Mouse (Mus musculus): Measurements from ENCODE around the gene Cacna1c. TPM values are rescaled to one million over a fixed set of nuclear protein-coding genes. Genes with fewer than 3 reads are reported as not detected.
A peak's percentile ranks its signal among the peaks of the same experiment; 100 is the strongest.

The Cacna1c gene
- polyA plus RNA-seq, 1 experiment from 2014 or later = 4.8 TPM

- TF ChIP-seq CTCF (IDR thresholded peaks at IDR 0.05) = peak; percentile 58
- TF ChIP-seq EP300 (IDR thresholded peaks at IDR 0.05) = no peak
- peaks cover 5% of the 10 kb centered on the region; the same call in 1 of the 2 replicates for H3K36me3 ChIP-seq (ENCODE audit: insufficient read depth, low read length)
- no peaks in the 10 kb centered on the region for H3K27me3 ChIP-seq (replicated peaks; ENCODE audit: insufficient read depth, low read length)
- ATAC-seq (no peak), DNase-seq (ENCODE audit: low spot score) (peak; percentile 13)
- H3K9me3 ChIP-seq (ENCODE audit: low read length) = no peaks in the 10 kb centered on the region
- H3K4me1 ChIP-seq (ENCODE audit: insufficient read depth, low read depth, low read length) = no peaks in the 10 kb centered on the region
- no peak overlapping the region for H3K9ac ChIP-seq (replicated peaks; ENCODE audit: low read depth)
- H3K27ac ChIP-seq (ENCODE audit: low read length) = no peak overlapping the region
- WGBS = 48% methylated on average over 4 of the region's 4 CpGs
- H3K4me2 ChIP-seq (replicated peaks; ENCODE audit: low read depth, low read length) = no peak overlapping the region
- no peak overlapping the region for H3K4me3 ChIP-seq (ENCODE audit: low read depth, low read length)
These were observed 570.0 kb downstream of the Cacna1c start for GRCm38 (mm10) chr6:118626246-118626645.

GRCm38 (mm10) chr6:118623609-118624008 lies 572.6 kb downstream of the Cacna1c start:
- no peaks in the 10 kb centered on the region for H3K9me3 ChIP-seq (ENCODE audit: low read length)
- peaks cover 5% of the 10 kb centered on the region; the same call in 1 of the 2 replicates for H3K36me3 ChIP-seq (ENCODE audit: insufficient read depth, low read length)
- H3K4me3 ChIP-seq (ENCODE audit: low read depth, low read length) = no peak overlapping the region
- H3K27me3 ChIP-seq (replicated peaks; ENCODE audit: insufficient read depth, low read length) = no peaks in the 10 kb centered on the region
- H3K27ac ChIP-seq (ENCODE audit: low read length) = no peak overlapping the region
- no peaks in the 10 kb centered on the region for H3K4me1 ChIP-seq (ENCODE audit: insufficient read depth, low read depth, low read length)
- DNase-seq (ENCODE audit: low spot score) = no peak
- no peak overlapping the region for H3K4me2 ChIP-seq (replicated peaks; ENCODE audit: low read depth, low read length)
- H3K9ac ChIP-seq (replicated peaks; ENCODE audit: low read depth) = no peak overlapping the region
- ATAC-seq = no peak
- TF ChIP-seq EP300 (IDR thresholded peaks at IDR 0.05) = no peak
- no peak for TF ChIP-seq CTCF (IDR thresholded peaks at IDR 0.05)
- 86% methylated on average over 3 of the region's 3 CpGs for WGBS

GRCm38 (mm10) chr6:118621866-118622265 lies 574.4 kb downstream of the Cacna1c start:
- no peaks in the 10 kb centered on the region for H3K27me3 ChIP-seq (replicated peaks; ENCODE audit: insufficient read depth, low read length)

GRCm38 (mm10) chr6:118621406-118621805 lies 574.8 kb downstream of the Cacna1c start:
- Histone ChIP-seq H3K4me3 (ENCODE audit: low read depth, low read length) (no peak overlapping the region), H3K27me3 (replicated peaks; ENCODE audit: insufficient read depth, low read length) (no peaks in the 10 kb centered on the region), H3K27ac (ENCODE audit: low read length) (no peak overlapping the region), H3K9ac (replicated peaks; ENCODE audit: low read depth) (no peak overlapping the region), H3K36me3 (ENCODE audit: insufficient read depth, low read length) (peaks cover 5% of the 10 kb centered on the region; the same call in 1 of the 2 replicates), H3K4me1 (ENCODE audit: insufficient read depth, low read depth, low read length) (no peaks in the 10 kb centered on the region), H3K4me2 (replicated peaks; ENCODE audit: low read depth, low read length) (no peak overlapping the region), H3K9me3 (ENCODE audit: low read length) (no peaks in the 10 kb centered on the region)
- WGBS = 84% methylated on average over 3 of the region's 3 CpGs
- DNase-seq (ENCODE audit: low spot score) (no peak), ATAC-seq (no peak)
- TF ChIP-seq EP300 (IDR thresholded peaks at IDR 0.05) (no peak), CTCF (IDR thresholded peaks at IDR 0.05) (no peak)

More at GRCm38 (mm10) chr6:118621866-118622265, 574.4 kb downstream of the Cacna1c start:
- DNase-seq (ENCODE audit: low spot score) = peak; percentile 19
- H3K36me3 ChIP-seq (ENCODE audit: insufficient read depth, low read length) = peaks cover 5% of the 10 kb centered on the region; the same call in 1 of the 2 replicates
- H3K27ac ChIP-seq (ENCODE audit: low read length) = no peak overlapping the region
- no peaks in the 10 kb centered on the region for H3K4me1 ChIP-seq (ENCODE audit: insufficient read depth, low read depth, low read length)
- peak; percentile 23; the same call in 1 of the 2 replicates for ATAC-seq
- H3K4me2 ChIP-seq (replicated peaks; ENCODE audit: low read depth, low read length) = no peak overlapping the region
- H3K9me3 ChIP-seq (ENCODE audit: low read length) = no peaks in the 10 kb centered on the region
- TF ChIP-seq EP300 (IDR thresholded peaks at IDR 0.05) (no peak), CTCF (IDR thresholded peaks at IDR 0.05) (no peak)
- 38% methylated on average over 7 of the region's 7 CpGs for WGBS
- H3K4me3 ChIP-seq (ENCODE audit: low read depth, low read length) = no peak overlapping the region
- no peak overlapping the region for H3K9ac ChIP-seq (replicated peaks; ENCODE audit: low read depth)

- 0 out of 2 replicates have a peak, but pooled peaks cover 7% of the 10 kb centered on the region for H3K36me3 ChIP-seq (ENCODE audit: insufficient read depth, low read length)
- no peaks in the 10 kb centered on the region for H3K4me1 ChIP-seq (ENCODE audit: insufficient read depth, low read depth, low read length)
- no peak for DNase-seq (ENCODE audit: low spot score)
- H3K4me3 ChIP-seq (ENCODE audit: low read depth, low read length) = no peak overlapping the region
- no peak overlapping the region for H3K9ac ChIP-seq (replicated peaks; ENCODE audit: low read depth)
- no peaks in the 10 kb centered on the region for H3K27me3 ChIP-seq (replicated peaks; ENCODE audit: insufficient read depth, low read length)
- no peak for ATAC-seq
- WGBS = 77% methylated on average over 6 of the region's 6 CpGs
- H3K27ac ChIP-seq (ENCODE audit: low read length) = no peak overlapping the region
- no peak for TF ChIP-seq EP300 (IDR thresholded peaks at IDR 0.05)
- no peak for TF ChIP-seq CTCF (IDR thresholded peaks at IDR 0.05)
- H3K4me2 ChIP-seq (replicated peaks; ENCODE audit: low read depth, low read length) = no peak overlapping the region
- no peaks in the 10 kb centered on the region for H3K9me3 ChIP-seq (ENCODE audit: low read length)
These were observed 587.3 kb downstream of the Cacna1c start for GRCm38 (mm10) chr6:118608906-118609305.

GRCm38 (mm10) chr6:118605974-118606373 lies 590.2 kb downstream of the Cacna1c start:
- ATAC-seq (no peak), DNase-seq (ENCODE audit: low spot score) (no peak)
- WGBS = 61% methylated on average over 7 of the region's 7 CpGs
- Histone ChIP-seq H3K4me1 (ENCODE audit: insufficient read depth, low read depth, low read length) (no peaks in the 10 kb centered on the region), H3K36me3 (ENCODE audit: insufficient read depth, low read length) (0 out of 2 replicates have a peak, but pooled peaks cover 13% of the 10 kb centered on the region), H3K9me3 (ENCODE audit: low read length) (no peaks in the 10 kb centered on the region), H3K4me2 (replicated peaks; ENCODE audit: low read depth, low read length) (no peak overlapping the region), H3K9ac (replicated peaks; ENCODE audit: low read depth) (no peak overlapping the region), H3K4me3 (ENCODE audit: low read depth, low read length) (no peak overlapping the region), H3K27ac (ENCODE audit: low read length) (no peak overlapping the region), H3K27me3 (replicated peaks; ENCODE audit: insufficient read depth, low read length) (no peaks in the 10 kb centered on the region)
- TF ChIP-seq EP300 (IDR thresholded peaks at IDR 0.05) = no peak
- TF ChIP-seq CTCF (IDR thresholded peaks at IDR 0.05) = peak; percentile 49

- Histone ChIP-seq H3K4me1 (ENCODE audit: insufficient read depth, low read depth, low read length) (no peaks in the 10 kb centered on the region), H3K27me3 (replicated peaks; ENCODE audit: insufficient read depth, low read length) (no peaks in the 10 kb centered on the region), H3K27ac (ENCODE audit: low read length) (no peak overlapping the region), H3K9ac (replicated peaks; ENCODE audit: low read depth) (no peak overlapping the region), H3K9me3 (ENCODE audit: low read length) (no peaks in the 10 kb centered on the region), H3K36me3 (ENCODE audit: insufficient read depth, low read length) (0 out of 2 replicates have a peak, but pooled peaks cover 6% of the 10 kb centered on the region), H3K4me2 (replicated peaks; ENCODE audit: low read depth, low read length) (no peak overlapping the region), H3K4me3 (ENCODE audit: low read depth, low read length) (no peak overlapping the region)
- DNase-seq (ENCODE audit: low spot score) (no peak), ATAC-seq (no peak)
- TF ChIP-seq CTCF (IDR thresholded peaks at IDR 0.05) (no peak), EP300 (IDR thresholded peaks at IDR 0.05) (no peak)
- WGBS = 98% methylated on average over 7 of the region's 7 CpGs
These were observed 592.4 kb downstream of the Cacna1c start for GRCm38 (mm10) chr6:118603825-118604224.

All from lung, postnatal 0 days (tissue).